Comparison of ENCODE assay signal across 10 mouse cellular contexts in genomic region chr12:11177408-11178394, GRCm38 (mm10). TPM values are rescaled to one million over a fixed set of nuclear protein-coding genes. Genes with fewer than 3 reads are reported as not detected.
DNase-seq lines count a peak whose midpoint lies in the region; ATAC-seq and TF ChIP-seq lines count a peak whose summit lies in the region.
"Had no signal": no experiment of that assay in that cellular context is flagged by ENCODE, and none has a peak within 500 bp of the region (broad histone marks: within the 10 kb centered on the region; RNA-seq: fewer than 3 reads in every experiment).

No protein-coding gene starts in this region.

- H3K9ac ChIP-seq in heart, adult 2 months (ENCODE audit: low read depth, low read length), result no peak overlapping the region
- no peak overlapping the region for H3K9ac ChIP-seq in intestine, embryonic 16.5 days (ENCODE audit: low read depth, low read length)

- H3K27ac ChIP-seq in heart, adult 2 months, result no peak overlapping the region
- no peak overlapping the region for H3K27ac ChIP-seq in left cerebral cortex, adult 2 months
- no peak overlapping the region for H3K27ac ChIP-seq in intestine, embryonic 16.5 days (ENCODE audit: low read length)

- no peaks in the 10 kb centered on the region for H3K36me3 ChIP-seq in heart, adult 2 months (ENCODE audit: control insufficient read depth, insufficient read depth, low read length)
- H3K36me3 ChIP-seq in intestine, embryonic 16.5 days (ENCODE audit: control insufficient read depth, insufficient read depth, low read length), result no peaks in the 10 kb centered on the region

- TF ChIP-seq CTCF in heart, adult 2 months (IDR thresholded peaks at IDR 0.05), result peak; percentile 25
- peak; percentile 14; the same call in 1 of the 2 replicates for TF ChIP-seq CTCF in left cerebral cortex, adult 2 months (IDR thresholded peaks at IDR 0.05)

- H3K9me3 ChIP-seq in intestine, embryonic 16.5 days (ENCODE audit: control insufficient read depth, low read length), result no peaks in the 10 kb centered on the region

- no peaks in the 10 kb centered on the region for H3K79me2 ChIP-seq in heart, adult 2 months (replicated peaks; ENCODE audit: control insufficient read depth, insufficient read depth, low read length)

- H3K4me2 ChIP-seq in intestine, embryonic 16.5 days (ENCODE audit: low read depth, low read length), result no peak overlapping the region

- intact Hi-C loops in heart, adult 2 months (cut with DNase I), result loop anchor here (1.0 to 5.0 kb wide), 3 partner anchors 160 to 579 kb away; no protein-coding TSS in a partner anchor
- intact Hi-C loops in heart, postnatal 25 days (cut with DNase I), result loop anchor here (1.0 kb wide), 1 partner anchor 579 kb away; no protein-coding TSS in a partner anchor
- intact Hi-C loops in left cerebral cortex, adult 2 months (cut with DNase I), result loop anchor here (1.0 to 10.0 kb wide), 3 partner anchors 313 to 579 kb away; no protein-coding TSS in a partner anchor
- intact Hi-C loops in left cerebral cortex, postnatal 10 days (cut with DNase I), result loop anchor here (1.0 to 10.0 kb wide), 3 partner anchors 313 to 579 kb away; no protein-coding TSS in a partner anchor
- intact Hi-C loops in left cerebral cortex, postnatal 14 days (cut with DNase I), result loop anchor here (1.0 to 10.0 kb wide), 3 partner anchors 313 to 579 kb away; no protein-coding TSS in a partner anchor

- DNase-seq in heart, adult 2 months, result no peak
- DNase-seq in heart, postnatal 25 days (ENCODE audit: low spot score), result no peak
- no peak for DNase-seq in left cerebral cortex, adult 2 months (ENCODE audit: extremely low spot score in 1 of 2, low spot score in 2 of 2)
- DNase-seq in left cerebral cortex, postnatal 10 days (ENCODE audit: extremely low spot score in 1 of 2, low spot score in 2 of 2), result no peak
- DNase-seq in ES-CJ7 (ENCODE audit: low read depth, low spot score), result peak; percentile 42
- DNase-seq in left cerebral cortex, adult 9 months (ENCODE audit: low spot score in 2 of 2), result no peak
- no peak for DNase-seq in left cerebral cortex, postnatal 14 days (ENCODE audit: low spot score in 2 of 2)

- H3K4me1 ChIP-seq in heart, adult 2 months (ENCODE audit: control insufficient read depth, insufficient read depth, low read length), result no peaks in the 10 kb centered on the region
- H3K4me1 ChIP-seq in intestine, embryonic 16.5 days (ENCODE audit: control insufficient read depth, insufficient read depth, low read length), result no peaks in the 10 kb centered on the region

- ATAC-seq in intestine, embryonic 16.5 days, result peak; percentile 36; the same call in 1 of the 2 replicates

- no peak for TF ChIP-seq POLR2A in heart, adult 2 months (IDR thresholded peaks at IDR 0.05; ENCODE audit: insufficient read depth, low read depth, low read length)

- 20% methylated on average over 5 of the region's 5 CpGs for WGBS in heart, adult 2 months
- WGBS in intestine, embryonic 16.5 days, result 26% methylated on average over 5 of the region's 5 CpGs

- H3K4me3 ChIP-seq in heart, adult 2 months, result no peak overlapping the region
- H3K4me3 ChIP-seq in left cerebral cortex, adult 2 months, result no peak overlapping the region
- H3K4me3 ChIP-seq in intestine, embryonic 16.5 days (ENCODE audit: low read length), result no peak overlapping the region; the same call in 1 of the 2 replicates

- H3K27me3 ChIP-seq in heart, adult 2 months (ENCODE audit: control insufficient read depth, insufficient read depth, low read length), result peaks cover 2% of the 10 kb centered on the region; the same call in 1 of the 2 replicates
- no peaks in the 10 kb centered on the region; the same call in 1 of the 2 replicates for H3K27me3 ChIP-seq in intestine, embryonic 16.5 days (replicated peaks; ENCODE audit: control insufficient read depth, insufficient read depth, low read length)

- no peak for TF ChIP-seq EP300 in heart, adult 2 months (IDR thresholded peaks at IDR 0.05; ENCODE audit: insufficient read depth, low read depth, low read length)

RNA-seq across cellular contexts. Expression of gene Kcns3, which starts 26.8 kb away (rescaled TPM):
- total RNA-seq in heart, adult 2 months (2021), result under 1 TPM; 0.36 to 0.86 TPM
- 0.44 and 0.64 TPM in 2 replicates for polyA plus RNA-seq in heart, adult 2 months (2012; rRNA removed)
- under 1 TPM; 0.29 to 0.39 TPM for total RNA-seq in heart, postnatal 25 days (2021)
- 1 to 10 TPM; 7.1 to 7.9 TPM for total RNA-seq in left cerebral cortex, adult 2 months (2021)
- 1 to 10 TPM; 4.5 to 5.3 TPM for total RNA-seq in left cerebral cortex, postnatal 10 days (2021)
- polyA plus RNA-seq in intestine, embryonic 16.5 days (2015; fragmentation: Nextera tagmentation; extraction: Ambion mirVana), result 4.8 and 6.1 TPM in 2 replicates
- 1 to 10 TPM; 6.0 to 6.8 TPM for total RNA-seq in left cerebral cortex, postnatal 14 days (2021)

RNA-seq across cellular contexts. Expression of gene Msgn1, which starts 31.1 kb away (rescaled TPM):
- not detected for total RNA-seq in heart, adult 2 months (2021)
- polyA plus RNA-seq in heart, adult 2 months (2012; rRNA removed), result not detected in 2 replicates
- not detected for total RNA-seq in heart, postnatal 25 days (2021)
- total RNA-seq in left cerebral cortex, adult 2 months (2021), result not detected
- total RNA-seq in left cerebral cortex, postnatal 10 days (2021), result not detected
- not detected in 2 replicates for polyA plus RNA-seq in intestine, embryonic 16.5 days (2015; fragmentation: Nextera tagmentation; extraction: Ambion mirVana)
- total RNA-seq in left cerebral cortex, postnatal 14 days (2021), result not detected
- total RNA-seq: gastrocnemius, postnatal 4 days; left cerebral cortex, postnatal 25 days had no signal
